Mouse (Mus musculus): ENCODE measurements around the gene Plcd3.
A peak's percentile ranks its signal among the peaks of the same experiment; 100 is the strongest.

Plcd3 gene

GRCm38 (mm10) chr11:103096979-103097894 is 4.2 kb downstream of the Plcd3 start:
- no peak for DNase-seq

GRCm38 (mm10) chr11:103095801-103096200 is 5.7 kb downstream of the Plcd3 start:
- DNase-seq, result no peak

- no peak for DNase-seq
These were observed 6.3 kb downstream of the Plcd3 start for GRCm38 (mm10) chr11:103095107-103095670.

- DNase-seq, result peak; percentile 35 to 38
These were observed 7.3 kb downstream of the Plcd3 start for GRCm38 (mm10) chr11:103093862-103094833.

- DNase-seq, result no peak
These were observed 8.2 kb downstream of the Plcd3 start for GRCm38 (mm10) chr11:103093306-103093705.

GRCm38 (mm10) chr11:103081631-103082030 is 19.8 kb downstream of the Plcd3 start:
- DNase-seq, result no peak

GRCm38 (mm10) chr11:103080323-103081091 is 21.0 kb downstream of the Plcd3 start:
- DNase-seq, result no peak

GRCm38 (mm10) chr11:103078131-103078530 is 23.3 kb downstream of the Plcd3 start:
- DNase-seq, result no peak

GRCm38 (mm10) chr11:103076581-103076980 is 24.9 kb downstream of the Plcd3 start:
- no peak for DNase-seq

- no peak for DNase-seq
These were observed 25.4 kb downstream of the Plcd3 start for GRCm38 (mm10) chr11:103076010-103076409.

GRCm38 (mm10) chr11:103074796-103075323 is 26.6 kb downstream of the Plcd3 start:
- no peak for DNase-seq

GRCm38 (mm10) chr11:103074121-103074650 is 27.3 kb downstream of the Plcd3 start:
- no peak for DNase-seq

- DNase-seq, result no peak
These were observed 27.8 kb downstream of the Plcd3 start for GRCm38 (mm10) chr11:103073671-103074070.

GRCm38 (mm10) chr11:103070322-103070880 is 31.1 kb downstream of the Plcd3 start:
- DNase-seq, result no peak

GRCm38 (mm10) chr11:103069731-103070130 is 31.7 kb downstream of the Plcd3 start:
- no peak for DNase-seq

GRCm38 (mm10) chr11:103068884-103069283 is 32.6 kb downstream of the Plcd3 start:
- no peak for DNase-seq

- no peak for DNase-seq
These were observed 33.2 kb downstream of the Plcd3 start for GRCm38 (mm10) chr11:103068272-103068671.

GRCm38 (mm10) chr11:103067457-103068001 is 33.9 kb downstream of the Plcd3 start:
- no peak for DNase-seq

- DNase-seq, result no peak
These were observed 34.5 kb downstream of the Plcd3 start for GRCm38 (mm10) chr11:103067051-103067361.

- DNase-seq, result no peak
These were observed 35.0 kb downstream of the Plcd3 start for GRCm38 (mm10) chr11:103066191-103067050.

All from spleen, adult 18-20 months (tissue).